ENCODE assay signal across 22 mouse cellular contexts in genomic region chr6:5305926-5306325, GRCm38 (mm10).
"Had no signal": no experiment of that assay in that cellular context is flagged by ENCODE, and none has a peak within 500 bp of the region (broad histone marks: within the 10 kb centered on the region; RNA-seq: fewer than 3 reads in every experiment).

No protein-coding gene starts in this region.

- H3K4me2 ChIP-seq: kidney, embryonic 15.5 days; limb, embryonic 12.5 days; limb, embryonic 15.5 days; liver, embryonic 11.5 days; lung, embryonic 15.5 days; midbrain, embryonic 13.5 days had no signal

- H3K4me3 ChIP-seq: kidney, embryonic 15.5 days; left cerebral cortex, adult 2 months; limb, embryonic 12.5 days; limb, embryonic 15.5 days; lung, embryonic 15.5 days; megakaryocyte, embryonic 14.5 days; midbrain, embryonic 10.5 days; midbrain, embryonic 13.5 days had no signal

- ATAC-seq: liver, postnatal 0 days; midbrain, embryonic 13.5 days had no signal

- H3K9ac ChIP-seq: kidney, embryonic 15.5 days; limb, embryonic 12.5 days; limb, embryonic 15.5 days; liver, embryonic 14.5 days; liver, postnatal 0 days; lung, embryonic 15.5 days; midbrain, embryonic 13.5 days had no signal

- H3K27ac ChIP-seq: kidney, embryonic 15.5 days; left cerebral cortex, adult 2 months; limb, embryonic 12.5 days; limb, embryonic 15.5 days; liver, embryonic 14.5 days; lung, embryonic 15.5 days; midbrain, embryonic 10.5 days; midbrain, embryonic 13.5 days had no signal

- H3K36me3 ChIP-seq: kidney, embryonic 15.5 days; limb, embryonic 12.5 days; limb, embryonic 15.5 days; lung, embryonic 15.5 days; midbrain, embryonic 10.5 days; midbrain, embryonic 13.5 days had no signal

- H3K27me3 ChIP-seq: limb, embryonic 12.5 days; limb, embryonic 15.5 days; lung, embryonic 15.5 days; megakaryocyte, embryonic 14.5 days; midbrain, embryonic 13.5 days had no signal

- H3K9me3 ChIP-seq: limb, embryonic 12.5 days; limb, embryonic 15.5 days; lung, embryonic 15.5 days; megakaryocyte, embryonic 14.5 days; midbrain, embryonic 10.5 days; midbrain, embryonic 13.5 days had no signal

- DNase-seq: kidney, adult 11 months; kidney, adult 8-10 months; kidney, postnatal 10 days; layer of hippocampus, postnatal 36 days; left cerebral cortex, postnatal 4 days; liver, postnatal 0 days; lung, postnatal 10 days; lung, postnatal 36 days; right cerebral cortex, postnatal 14 days; right cerebral cortex, postnatal 4 days; thymus, adult 2 months; thymus, postnatal 14 days had no signal

- H3K4me1 ChIP-seq: kidney, embryonic 15.5 days; limb, embryonic 12.5 days; limb, embryonic 15.5 days; midbrain, embryonic 10.5 days; midbrain, embryonic 13.5 days had no signal
